Mouse (Mus musculus) right cerebral cortex, adult 18-20 months (tissue): Measurements from ENCODE around the gene Camta2.
A peak's percentile ranks its signal among the peaks of the same experiment; 100 is the strongest.

Source experiments
- DNase-seq: peaks from one replicate; pipeline ENCODE4 v3.0.0; 2022; ENCODE audit warnings: mixed read lengths

Gene Camta2

DNA sequence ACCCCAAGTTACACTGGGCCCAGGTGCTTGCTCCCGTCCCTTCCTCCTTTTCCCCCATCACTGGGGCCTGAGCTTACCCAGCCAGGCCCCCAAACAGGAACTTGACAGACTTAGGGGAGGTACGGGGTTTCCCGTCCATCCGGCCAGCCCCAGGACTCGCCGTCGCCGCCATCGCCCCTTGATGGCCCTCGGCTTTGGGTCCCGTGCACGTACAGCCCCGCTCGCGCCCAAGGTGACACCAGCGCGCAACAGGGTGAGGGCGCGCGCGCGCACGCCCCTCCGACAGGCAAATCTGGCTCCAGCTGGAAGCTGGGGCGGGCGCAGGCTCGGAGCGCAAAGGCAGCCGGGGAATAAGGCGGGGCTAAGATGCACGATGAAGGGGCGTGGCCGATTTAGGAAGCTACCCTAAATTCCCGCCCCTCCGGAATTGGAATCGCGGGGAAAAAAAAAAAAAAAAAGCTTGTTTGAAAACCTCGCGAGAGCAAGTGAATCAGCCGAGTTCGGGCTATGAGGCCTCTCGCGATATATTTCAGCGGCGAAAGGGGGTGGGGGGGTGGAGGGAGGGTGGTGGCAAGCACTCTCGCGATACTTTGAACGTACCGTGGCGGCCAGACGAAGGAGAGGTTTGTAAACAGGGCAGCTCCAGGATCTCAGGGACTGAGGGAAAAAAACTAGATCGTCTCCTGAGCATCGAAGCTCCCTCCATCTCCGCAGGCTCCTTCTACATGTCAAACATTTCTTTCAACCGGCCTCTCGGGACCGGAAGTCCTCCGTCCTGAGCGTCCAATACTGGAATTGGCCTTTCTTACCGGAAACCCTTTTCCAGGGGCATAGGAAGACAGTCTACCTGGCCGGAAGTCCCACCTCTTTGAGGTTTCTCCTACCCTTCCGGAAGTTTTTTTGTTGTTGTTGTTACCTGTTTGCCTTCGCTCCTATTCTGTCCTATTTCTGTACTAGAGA, 40.9 kb downstream of the Camta2 start, which contains the start of the genes Rnf167 and Slc25a11:
TSS of gene Rnf167 (plus strand) at position 545 of the 960 bp plus-strand sequence.
TSS of gene Slc25a11 (minus strand) at position 789 of the 960 bp plus-strand sequence.
- DNase-seq, result peak; percentile 98

DNA sequence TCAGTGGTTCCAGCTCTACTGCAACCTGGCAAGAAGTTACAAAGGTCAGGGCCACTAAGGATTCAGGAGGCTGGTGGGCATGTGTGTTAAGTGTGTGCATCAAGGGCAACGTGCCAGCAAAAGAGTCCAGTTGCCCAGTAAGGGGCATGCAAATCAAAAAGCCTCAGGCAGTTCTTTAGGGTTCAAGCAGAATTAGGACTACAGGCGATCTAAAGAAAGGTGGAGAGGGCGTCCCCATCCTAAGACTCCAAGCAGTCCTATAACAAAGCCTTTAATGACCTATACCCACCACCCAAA, 41.7 kb downstream of the Camta2 start:
- no peak for DNase-seq

DNA sequence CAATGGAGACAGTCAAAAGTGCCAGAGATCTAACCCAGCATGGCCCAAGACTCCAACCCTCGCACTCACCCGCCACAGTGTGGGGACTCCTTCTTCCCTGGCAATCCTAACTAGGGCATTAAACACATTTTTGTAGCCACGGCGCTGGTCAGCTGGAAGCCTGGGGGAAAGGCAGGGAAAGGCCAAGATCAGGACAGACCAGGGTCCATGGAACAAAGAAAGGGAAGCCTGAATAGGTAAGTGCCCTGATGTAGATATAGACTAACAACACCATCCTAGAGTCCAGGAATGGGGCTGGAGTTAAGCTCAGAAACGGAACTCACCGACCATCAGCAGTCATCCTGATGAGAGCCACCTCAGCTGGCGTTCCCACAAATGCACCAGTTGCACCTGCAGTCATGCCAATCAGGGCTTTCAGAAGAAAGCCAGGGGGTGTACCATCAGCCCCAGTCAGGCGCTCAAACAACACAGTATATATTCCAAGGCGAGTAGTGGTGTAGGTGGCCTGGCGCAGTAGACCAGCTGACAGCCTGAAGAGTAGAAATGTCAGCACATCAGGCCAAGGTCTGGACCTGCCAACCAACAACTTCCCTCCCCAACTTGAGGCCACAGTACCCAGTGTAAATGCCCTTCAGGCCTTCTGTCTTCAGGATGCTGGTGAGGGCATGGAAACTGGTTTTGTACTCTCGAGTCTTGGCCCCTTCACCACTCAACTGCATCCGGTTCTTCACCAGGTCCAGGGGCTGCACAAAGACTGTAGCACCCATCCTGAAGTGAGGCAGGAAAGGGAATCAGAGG, 42.2 kb downstream of the Camta2 start:
- no peak for DNase-seq

DNA sequence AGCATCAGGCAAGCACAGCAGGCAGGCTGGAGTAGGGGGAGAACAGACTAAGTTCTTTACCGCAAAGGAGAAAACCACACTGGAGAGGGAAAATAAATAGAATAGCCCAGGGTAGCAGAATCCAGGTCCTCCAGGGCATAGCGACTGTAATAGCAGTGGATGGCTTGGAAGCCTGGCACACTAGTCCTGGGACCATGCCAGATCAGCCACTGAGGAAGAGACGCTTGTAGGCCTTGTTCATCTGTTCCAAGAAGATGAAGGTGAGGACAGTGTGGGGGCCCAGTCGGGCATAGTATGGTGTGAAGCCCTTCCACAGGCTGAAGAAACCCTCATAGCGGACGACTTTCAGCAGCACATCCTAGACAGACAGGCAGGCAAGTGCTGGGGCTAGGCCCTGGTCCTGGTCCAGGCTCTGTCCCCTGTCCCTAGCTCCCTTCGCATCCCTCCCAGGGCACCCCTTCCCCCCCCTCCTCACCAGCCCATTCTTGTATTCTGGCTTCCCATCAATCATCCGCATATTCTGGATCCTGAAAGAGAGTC, 43.3 kb downstream of the Camta2 start:
- no peak for DNase-seq

DNA sequence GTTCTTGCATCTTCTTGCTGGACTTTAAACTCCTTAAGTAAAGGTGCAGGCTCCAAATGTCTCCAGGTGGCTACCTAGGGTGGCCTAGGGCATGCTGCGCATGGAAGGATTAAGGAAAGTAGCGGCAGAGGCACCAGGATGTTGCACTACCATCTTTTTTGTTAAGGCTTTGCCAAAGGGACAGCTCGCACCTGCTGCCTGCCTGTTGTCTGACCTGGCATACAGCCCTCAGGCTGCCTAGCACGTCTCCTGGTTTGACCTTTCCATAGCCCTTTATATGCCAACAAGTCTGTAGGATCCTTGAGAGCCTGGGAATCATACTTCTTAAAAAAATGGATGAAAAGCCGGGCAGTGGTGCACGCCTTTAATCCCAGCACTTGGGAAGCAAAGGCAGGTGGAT, 44.9 kb downstream of the Camta2 start:
- no peak for DNase-seq

DNA sequence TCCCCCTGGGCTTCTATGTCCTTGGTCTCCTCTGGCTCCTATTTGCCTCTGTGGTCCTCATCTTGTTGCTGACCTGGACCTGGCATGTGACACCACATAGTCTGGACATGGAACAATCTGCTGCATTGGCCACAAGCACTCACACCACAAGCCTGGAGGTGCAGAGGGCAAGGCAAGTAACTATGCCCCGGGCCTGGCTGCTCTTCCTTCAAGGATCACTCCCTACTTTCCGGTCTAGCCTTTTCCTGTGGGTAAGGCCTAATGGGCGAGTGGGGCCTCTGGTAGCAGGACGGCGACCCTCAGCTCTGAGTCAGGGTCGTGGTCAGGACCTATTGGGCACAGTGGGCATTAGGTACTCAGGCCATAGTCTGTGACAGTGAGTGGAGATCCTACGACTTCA, 46.7 kb downstream of the Camta2 start:
- no peak for DNase-seq

DNA sequence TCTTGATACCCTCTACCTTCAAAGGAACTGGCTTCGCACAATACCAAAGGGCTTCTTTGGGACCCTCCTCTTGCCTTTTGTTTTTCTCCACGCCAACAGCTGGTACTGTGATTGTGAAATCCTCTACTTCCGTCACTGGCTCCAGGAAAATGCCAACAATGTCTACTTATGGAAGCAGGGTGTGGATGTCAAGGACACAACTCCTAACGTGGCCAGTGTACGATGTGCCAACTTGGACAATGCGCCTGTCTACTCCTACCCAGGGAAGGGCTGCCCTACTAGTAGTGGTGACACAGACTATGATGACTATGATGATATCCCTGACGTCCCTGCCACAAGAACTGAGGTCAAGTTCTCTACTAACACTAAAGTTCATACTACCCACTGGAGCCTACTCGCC, 47.9 kb downstream of the Camta2 start:
- DNase-seq, result no peak

DNA sequence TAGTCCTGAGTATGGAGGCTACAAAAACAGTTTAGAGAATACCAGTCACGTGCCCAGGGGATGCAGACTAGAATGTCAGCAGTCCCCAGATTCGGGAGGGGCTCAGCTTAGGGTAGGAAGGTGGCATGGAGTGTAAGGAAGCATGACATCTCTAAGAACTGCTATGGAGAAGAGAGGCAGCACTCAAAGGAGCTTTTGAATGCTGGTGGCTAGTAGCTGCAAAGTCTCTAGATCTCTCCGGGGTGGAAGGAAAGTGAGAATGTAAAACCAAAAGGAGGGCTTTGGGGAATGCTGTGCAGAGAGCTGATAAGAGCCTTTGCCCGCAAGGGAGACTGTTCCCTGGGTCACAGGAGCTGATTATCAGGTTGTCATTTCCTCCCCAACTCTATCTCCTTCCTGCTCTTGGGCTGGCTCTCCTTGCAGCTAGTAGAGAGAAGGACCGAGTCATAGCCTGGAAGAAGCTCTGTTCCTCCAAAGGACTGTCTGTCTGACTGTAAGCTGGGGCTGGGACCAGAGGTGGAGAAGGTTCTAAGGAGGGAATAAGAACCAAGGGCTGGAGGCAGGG, 49.1 kb downstream of the Camta2 start, which contains the start of gene Gp1ba:
TSS of gene Gp1ba (plus strand) at position 409 of the 565 bp plus-strand sequence.
- DNase-seq, result no peak

DNA sequence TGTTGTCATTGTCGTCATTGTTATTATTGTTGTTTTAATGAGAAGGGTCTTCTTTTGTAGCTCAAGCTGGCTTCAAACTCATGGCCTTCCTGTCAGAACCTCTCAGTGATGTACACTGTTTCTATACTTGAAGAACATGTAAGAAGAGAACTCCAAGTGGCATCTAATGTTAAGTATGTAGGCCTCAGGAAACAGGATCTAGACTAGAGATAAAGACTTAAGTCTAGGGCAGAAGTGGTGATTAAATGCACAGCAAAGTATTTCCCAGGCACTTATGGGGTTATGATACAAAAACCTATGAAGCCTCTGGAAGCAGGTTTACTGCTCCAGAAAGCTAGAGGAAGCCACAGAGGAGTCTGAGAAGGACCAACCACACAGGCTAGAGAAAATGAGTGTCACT, 49.6 kb downstream of the Camta2 start:
- DNase-seq, result no peak

DNA sequence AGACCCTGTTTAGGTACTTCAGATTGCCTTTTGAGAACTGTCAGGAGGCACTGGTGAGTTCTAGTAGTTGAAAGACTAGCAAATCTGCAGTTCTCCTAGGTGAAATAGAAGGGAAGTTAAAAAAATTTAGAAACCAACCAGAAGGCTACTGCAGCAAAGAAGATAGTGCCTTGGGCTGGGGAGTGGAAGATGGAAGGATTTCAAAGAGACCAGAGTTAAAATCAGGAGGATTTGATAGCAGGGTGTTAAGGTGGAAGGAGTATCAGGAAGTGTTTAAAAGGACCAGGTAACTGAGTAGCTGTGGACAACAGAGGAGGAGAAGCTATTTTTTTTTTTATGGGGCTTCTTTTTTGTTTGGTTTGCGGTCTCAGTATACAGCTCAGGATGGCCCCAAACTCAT, 50.1 kb downstream of the Camta2 start:
- DNase-seq, result no peak

DNA sequence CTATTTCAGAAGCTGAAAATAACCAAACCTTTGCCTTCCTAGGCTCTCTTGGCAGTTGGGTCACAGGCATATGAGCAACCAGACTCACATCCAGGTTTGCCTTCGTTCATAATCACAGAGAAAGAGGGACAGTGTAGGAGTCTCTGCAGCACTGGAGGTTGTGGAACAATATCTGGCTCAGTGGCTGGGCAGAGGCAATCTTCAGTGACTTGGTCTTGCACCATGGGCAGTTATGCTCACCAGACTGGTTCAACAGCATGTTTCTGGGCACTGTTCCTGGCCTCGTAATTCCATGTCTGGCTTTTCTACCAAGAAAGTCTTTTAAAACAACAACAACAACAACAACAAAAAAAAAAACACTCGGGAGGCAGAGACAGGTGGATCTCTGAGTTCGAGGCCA, 52.3 kb downstream of the Camta2 start:
- DNase-seq, result no peak

DNA sequence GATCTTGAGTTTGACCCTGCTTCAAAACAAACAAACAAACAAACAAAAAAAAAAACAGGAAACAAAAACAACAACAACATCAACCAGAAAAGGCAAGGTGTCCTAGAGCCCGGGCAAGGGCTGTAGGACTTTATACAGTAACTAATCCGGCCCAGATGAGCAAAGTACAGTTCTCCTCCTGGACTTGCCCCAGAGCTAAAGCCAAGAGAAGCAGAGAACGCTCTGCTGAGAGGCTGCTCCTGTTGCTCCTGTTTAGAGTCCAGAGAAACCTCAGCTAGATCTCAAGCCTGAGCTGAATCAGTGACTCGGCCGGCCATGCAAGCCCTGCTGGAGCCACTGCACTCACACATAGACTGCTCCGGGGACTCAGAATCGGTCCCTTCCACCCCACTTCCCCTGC, 57.8 kb downstream of the Camta2 start:
- DNase-seq, result no peak

DNA sequence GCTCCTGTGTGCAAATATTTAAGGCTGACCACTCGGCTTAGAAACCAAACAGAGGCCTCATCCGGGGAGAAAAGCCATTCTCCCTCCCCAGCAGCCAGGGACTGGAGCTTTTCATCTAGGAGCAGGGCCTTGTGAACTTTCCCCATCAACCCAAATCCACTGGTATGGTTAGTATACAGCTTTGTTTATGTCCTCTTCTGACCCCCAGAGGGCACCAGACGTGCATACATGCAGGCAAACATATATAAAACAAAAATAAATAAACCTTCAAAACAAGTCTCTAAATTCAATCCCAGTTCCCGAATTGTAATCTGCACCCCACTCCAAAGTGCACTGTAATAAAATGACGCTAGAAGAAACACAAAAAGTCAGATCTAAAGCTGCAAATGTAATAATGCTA, 58.3 kb downstream of the Camta2 start:
- no peak for DNase-seq

DNA sequence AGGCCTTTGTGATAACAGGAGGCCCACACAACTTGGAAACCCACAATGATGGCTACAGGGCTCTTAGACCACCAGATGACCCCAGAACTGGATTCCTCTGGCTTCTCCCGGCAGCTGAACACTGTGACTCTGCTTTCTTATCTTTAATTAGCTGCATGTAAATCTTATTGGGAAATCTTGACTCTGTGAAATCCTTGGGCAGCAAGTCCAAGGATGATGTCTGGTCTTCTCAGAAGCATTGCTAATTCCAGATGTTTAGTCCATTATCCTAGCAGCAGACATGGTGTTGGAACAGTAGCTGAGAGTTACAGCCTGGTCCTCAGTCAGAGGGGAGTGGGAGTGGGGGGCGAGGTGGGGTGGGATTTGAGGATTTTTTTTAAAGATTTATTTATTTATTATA, 59.5 kb downstream of the Camta2 start:
- no peak for DNase-seq

DNA sequence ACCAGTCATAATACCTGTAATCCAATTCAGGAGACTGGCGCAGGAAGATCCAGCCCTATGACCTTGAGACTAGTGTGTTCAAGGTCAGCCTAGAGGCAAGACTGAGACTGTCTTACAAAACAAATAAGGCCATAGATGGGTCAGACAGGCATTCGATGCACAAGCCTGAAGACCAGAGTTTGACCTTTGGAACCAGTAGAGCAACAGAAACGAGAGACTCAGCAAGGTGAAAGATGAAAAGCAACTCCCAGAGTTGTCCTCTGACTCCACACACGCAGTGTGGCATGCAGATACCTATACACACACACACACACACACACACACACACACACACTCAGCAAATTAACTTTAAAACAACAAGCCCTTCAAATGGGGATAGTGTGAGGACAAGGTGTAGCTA, 61.0 kb downstream of the Camta2 start:
- no peak for DNase-seq

DNA sequence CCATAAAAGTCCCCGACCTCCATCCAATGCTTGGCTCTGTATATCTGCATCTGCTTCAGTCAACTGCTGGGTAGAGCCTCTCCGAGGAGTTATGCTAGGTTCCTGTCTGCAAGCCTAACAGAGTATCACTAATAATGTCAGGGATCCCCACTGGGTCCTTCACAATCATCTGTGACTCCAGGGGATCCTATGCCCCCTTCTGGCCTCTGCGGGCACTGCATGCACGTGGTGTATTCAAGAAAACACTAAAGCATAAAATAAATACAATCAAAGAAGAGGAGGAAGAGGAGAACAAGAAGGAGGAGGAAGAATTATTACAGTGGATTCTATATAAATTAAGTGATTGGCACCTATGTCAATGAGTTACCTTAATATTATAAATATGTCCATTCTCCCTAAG, 62.4 kb downstream of the Camta2 start:
- no peak for DNase-seq

DNA sequence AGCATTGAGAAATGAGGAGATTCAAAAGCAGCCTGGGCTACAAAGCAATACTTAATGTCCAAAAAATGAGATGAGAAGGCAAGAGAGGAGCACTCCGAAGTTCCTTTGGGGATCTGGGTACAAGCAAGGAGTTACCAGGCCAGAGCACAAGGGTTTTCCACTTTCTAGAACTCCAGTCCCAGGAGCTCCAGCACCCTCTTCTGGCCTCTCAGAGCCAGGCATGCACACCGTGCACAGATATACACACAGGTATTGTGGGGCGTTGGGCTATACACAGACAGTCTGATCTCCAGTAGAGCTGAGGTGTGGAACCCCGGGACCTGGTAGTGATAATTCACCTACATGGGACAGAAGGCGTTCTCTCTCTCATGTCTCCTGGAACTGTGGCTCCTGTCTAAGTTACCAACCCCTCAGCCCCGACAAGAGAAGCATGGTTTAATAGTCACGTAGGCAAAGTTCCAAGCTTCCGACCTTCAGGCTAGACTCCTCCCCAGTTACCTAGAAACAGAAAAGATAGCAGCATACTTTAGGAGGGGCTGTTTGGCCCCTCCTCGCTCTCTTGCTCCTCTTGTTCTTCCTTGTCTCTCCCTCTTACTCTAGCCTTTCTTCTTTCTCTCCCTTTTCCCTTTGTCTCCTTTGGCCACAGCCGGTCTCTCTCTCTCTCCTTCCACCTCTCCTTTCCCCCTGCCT, 64.7 kb downstream of the Camta2 start:
- DNase-seq, result no peak

DNA sequence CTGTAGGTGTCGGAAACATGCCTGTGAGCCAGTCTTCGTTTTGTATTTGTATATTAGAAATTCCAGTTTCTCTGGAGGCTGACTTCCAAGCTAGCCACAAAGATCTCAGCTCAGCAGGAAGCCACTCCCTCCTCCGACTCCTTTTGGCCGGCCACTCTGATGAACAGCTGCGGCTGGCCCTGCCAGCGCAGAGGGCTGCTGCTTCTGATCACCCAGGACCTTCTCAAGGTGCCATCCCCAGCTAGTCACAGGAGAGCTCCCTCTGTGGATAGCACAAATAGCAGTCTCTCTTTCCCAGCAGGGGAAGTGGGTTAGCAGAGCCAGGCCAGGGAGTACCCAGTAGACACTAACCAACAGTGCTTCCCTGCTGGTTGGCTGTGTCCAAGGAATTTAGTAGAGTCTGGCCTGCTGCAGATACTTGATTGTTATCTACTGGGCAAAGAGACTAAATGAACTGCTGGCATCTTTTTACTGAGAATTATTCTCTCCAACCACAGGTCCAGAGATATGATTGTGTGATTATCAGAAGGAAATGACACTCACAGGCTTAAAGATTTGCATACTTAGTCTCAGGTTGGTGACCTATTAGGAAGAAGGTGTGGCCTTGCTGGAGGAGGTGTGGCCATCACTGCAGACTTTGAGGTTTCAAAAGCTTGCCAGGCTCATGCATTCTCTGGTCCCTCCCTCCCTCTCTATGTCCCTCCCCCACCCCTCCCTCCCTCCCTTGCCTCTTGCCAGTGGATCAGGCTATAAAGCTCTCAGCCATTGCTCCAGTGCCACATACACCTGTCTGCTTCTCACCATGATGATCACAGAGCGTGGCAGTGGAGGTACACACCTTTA, 65.7 kb downstream of the Camta2 start:
- no peak for DNase-seq
